Mouse (Mus musculus) lung, postnatal 0 days (tissue): ENCODE data around the gene Colq.

Experiments
- CTCF ChIP-seq: IDR thresholded peaks from 2 replicates; pipeline ENCODE4 v1.5.1; 2016; ENCODE audit warnings: antibody characterized with exemption, mild to moderate bottlenecking
- EP300 ChIP-seq: IDR thresholded peaks from 2 replicates; pipeline ENCODE4 v1.6.1; 2016; ENCODE audit warnings: antibody characterized with exemption, mild to moderate bottlenecking, control low read depth

GRCm38 (mm10) chr14:31605514-31605913 is 14.4 kb upstream of the Colq start:
- TF ChIP-seq CTCF: peak; percentile 44
- TF ChIP-seq EP300: no peak
